Mouse (Mus musculus): Measurements from ENCODE around the gene Immp1l. TPM values are rescaled to one million over a fixed set of nuclear protein-coding genes. Genes with fewer than 3 reads are reported as not detected.

Immp1l gene
- polyA plus RNA-seq (2012; rRNA removed) (19.9 and 21.0 TPM in 2 replicates), polyA plus RNA-seq (2014; fragmentation: Nextera tagmentation; extraction: Ambion mirVana) (75.1 and 77.7 TPM in 2 replicates)

DNA sequence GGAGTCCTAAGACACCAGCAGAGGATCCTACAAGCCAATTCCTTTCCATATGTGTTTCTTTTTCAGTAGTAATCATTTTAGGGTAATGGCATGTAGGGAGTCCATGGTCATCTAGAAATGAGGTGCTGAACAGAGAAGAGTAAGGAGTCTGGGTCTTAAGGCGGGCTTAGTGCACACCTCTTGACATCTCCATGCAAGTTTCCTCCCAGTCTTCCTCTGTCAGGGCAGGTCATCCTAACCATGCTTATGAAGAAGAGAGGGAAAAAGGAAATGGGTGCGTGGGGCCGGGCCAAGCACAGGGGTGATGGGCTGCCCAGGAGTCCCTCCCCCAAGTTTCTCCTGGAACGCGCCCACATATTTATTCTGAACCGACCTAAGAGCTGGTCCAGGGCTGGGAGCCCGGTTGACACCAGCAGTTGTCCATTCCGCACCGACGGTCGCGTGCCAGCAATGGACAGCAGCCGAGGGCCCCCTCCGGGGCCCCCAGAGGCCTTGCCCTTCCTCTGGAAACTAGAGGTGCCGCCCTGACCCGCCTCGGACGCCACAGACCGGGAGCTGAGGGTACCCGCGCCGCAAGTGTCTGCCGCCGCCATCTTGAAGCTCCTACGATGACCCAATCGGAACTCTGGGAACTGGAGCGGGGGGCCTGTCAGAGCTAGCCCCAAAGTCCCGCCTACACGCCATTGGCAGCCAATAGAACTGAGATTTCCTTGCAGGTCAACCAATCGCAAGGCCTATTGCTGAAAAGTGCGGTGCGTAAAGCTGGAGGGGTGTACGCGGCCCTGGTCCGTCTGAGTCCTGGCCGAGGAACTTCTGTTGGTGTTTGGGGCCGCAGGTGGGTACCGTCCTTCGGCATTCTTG lies at the start of gene Immp1l, which contains the start of gene Elp4:
TSS of gene Immp1l (plus strand) at position 743 of the 861 bp plus-strand sequence.
TSS of gene Elp4 (minus strand) at position 669 of the 861 bp plus-strand sequence.
- H3K27ac ChIP-seq = peak within 1 kb of the TSS; percentile 50
- no peaks in the 10 kb centered on the region for H3K9me3 ChIP-seq (ENCODE audit: control insufficient read depth, low read length)
- no peaks in the 10 kb centered on the region for H3K27me3 ChIP-seq (ENCODE audit: control insufficient read depth, insufficient read depth, low read length)
- WGBS (ENCODE audit: insufficient replicate concordance) = under 1% methylated on average over 39 of the region's 39 CpGs
- DNase-seq (ENCODE audit: low read depth in 3 of 3, low spot score in 3 of 3) = peak; percentile 95 to 96 (median 96)
- H3K4me2 ChIP-seq (ENCODE audit: low read depth) = peak within 1 kb of the TSS; percentile 87
- no peaks in the 10 kb centered on the region for H3K36me3 ChIP-seq (replicated peaks; ENCODE audit: control insufficient read depth, insufficient read depth, low read depth)
- peaks cover 2 to 5% of the 10 kb centered on the region in 2 experiments; a peak in 3 of 4 replicates for H3K4me1 ChIP-seq (replicated peaks; ENCODE audit: control insufficient read depth in 2 of 2, insufficient read depth in 2 of 2, low read length in 1 of 2)
- TF ChIP-seq CTCF (IDR thresholded peaks at IDR 0.05; ENCODE audit: low read depth) (no peak), EP300 (IDR thresholded peaks at IDR 0.05; ENCODE audit: low read depth) (no peak)
- ATAC-seq (ENCODE audit: insufficient read depth) = peak; percentile 98
- peak within 1 kb of the TSS; percentile 95 to 100 for H3K4me3 ChIP-seq (ENCODE audit: insufficient read depth in 1 of 2, low read depth in 2 of 2, low read length in 2 of 2)
- H3K9ac ChIP-seq (replicated peaks) = peak within 1 kb of the TSS; percentile 87

- no peak overlapping the region for H3K4me2 ChIP-seq (ENCODE audit: low read depth)
- TF ChIP-seq EP300 (IDR thresholded peaks at IDR 0.05; ENCODE audit: low read depth) (no peak), CTCF (IDR thresholded peaks at IDR 0.05; ENCODE audit: low read depth) (no peak)
- no peak overlapping the region for H3K4me3 ChIP-seq (ENCODE audit: insufficient read depth in 1 of 2, low read depth in 2 of 2, low read length in 2 of 2)
- no peak for DNase-seq (ENCODE audit: low read depth in 3 of 3, low spot score in 3 of 3)
- no peaks in the 10 kb centered on the region for H3K9me3 ChIP-seq (ENCODE audit: control insufficient read depth, low read length)
- H3K36me3 ChIP-seq (replicated peaks; ENCODE audit: control insufficient read depth, insufficient read depth, low read depth) = no peaks in the 10 kb centered on the region
- no peaks in the 10 kb centered on the region for H3K27me3 ChIP-seq (ENCODE audit: control insufficient read depth, insufficient read depth, low read length)
- no peak for ATAC-seq (ENCODE audit: insufficient read depth)
- no peaks in the 10 kb centered on the region for H3K4me1 ChIP-seq (replicated peaks; ENCODE audit: control insufficient read depth in 2 of 2, insufficient read depth in 2 of 2, low read length in 1 of 2)
- H3K9ac ChIP-seq (replicated peaks) = no peak overlapping the region
- WGBS (ENCODE audit: insufficient replicate concordance) = 60% methylated on average over 2 of the region's 2 CpGs
- H3K27ac ChIP-seq = no peak overlapping the region
Observed at GRCm38 (mm10) chr2:105854740-105855139, 49.7 kb upstream of the Immp1l start.

DNA sequence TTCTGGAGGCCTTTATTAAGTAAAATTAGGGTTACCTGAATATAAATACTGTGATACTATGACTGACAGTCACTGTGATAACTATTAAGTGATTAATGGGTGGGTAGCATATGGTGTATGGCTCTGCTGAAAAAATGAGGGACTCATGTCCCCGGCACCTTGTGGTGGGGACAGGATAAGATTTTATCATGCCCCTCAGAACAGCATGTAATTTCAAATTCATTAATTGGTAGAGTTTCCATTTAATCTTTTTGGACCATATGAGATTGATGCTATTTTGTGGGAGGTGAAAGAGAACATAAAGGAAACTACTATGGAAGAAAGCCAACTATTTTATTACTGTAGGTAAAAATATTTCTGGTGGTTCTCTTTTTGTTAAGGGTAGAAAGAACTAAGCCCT lies 31.0 kb upstream of the Immp1l start:
- no peak overlapping the region for H3K9ac ChIP-seq (replicated peaks)
- no peak overlapping the region for H3K4me2 ChIP-seq (ENCODE audit: low read depth)
- TF ChIP-seq CTCF (IDR thresholded peaks at IDR 0.05; ENCODE audit: low read depth) (no peak), EP300 (IDR thresholded peaks at IDR 0.05; ENCODE audit: low read depth) (no peak)
- no peaks in the 10 kb centered on the region for H3K36me3 ChIP-seq (replicated peaks; ENCODE audit: control insufficient read depth, insufficient read depth, low read depth)
- WGBS (ENCODE audit: insufficient replicate concordance) = 42% methylated on average over 1 of the region's 1 CpGs
- H3K27ac ChIP-seq = no peak overlapping the region
- no peaks in the 10 kb centered on the region for H3K4me1 ChIP-seq (replicated peaks; ENCODE audit: control insufficient read depth in 2 of 2, insufficient read depth in 2 of 2, low read length in 1 of 2)
- ATAC-seq (ENCODE audit: insufficient read depth) (no peak), DNase-seq (ENCODE audit: low read depth in 3 of 3, low spot score in 3 of 3) (no peak)
- H3K9me3 ChIP-seq (ENCODE audit: control insufficient read depth, low read length) = no peaks in the 10 kb centered on the region
- H3K4me3 ChIP-seq (ENCODE audit: insufficient read depth in 1 of 2, low read depth in 2 of 2, low read length in 2 of 2) = no peak overlapping the region
- no peaks in the 10 kb centered on the region for H3K27me3 ChIP-seq (ENCODE audit: control insufficient read depth, insufficient read depth, low read length)

GRCm38 (mm10) chr2:105890816-105891215 lies 13.6 kb upstream of the Immp1l start:
- no peak overlapping the region for H3K27ac ChIP-seq
- H3K4me1 ChIP-seq (replicated peaks; ENCODE audit: control insufficient read depth in 2 of 2, insufficient read depth in 2 of 2, low read length in 1 of 2) = no peaks in the 10 kb centered on the region
- H3K4me3 ChIP-seq (ENCODE audit: insufficient read depth in 1 of 2, low read depth in 2 of 2, low read length in 2 of 2) = no peak overlapping the region
- no peaks in the 10 kb centered on the region for H3K9me3 ChIP-seq (ENCODE audit: control insufficient read depth, low read length)
- DNase-seq (ENCODE audit: low read depth in 3 of 3, low spot score in 3 of 3) (no peak), ATAC-seq (ENCODE audit: insufficient read depth) (no peak)
- no peaks in the 10 kb centered on the region for H3K27me3 ChIP-seq (ENCODE audit: control insufficient read depth, insufficient read depth, low read length)
- no peaks in the 10 kb centered on the region for H3K36me3 ChIP-seq (replicated peaks; ENCODE audit: control insufficient read depth, insufficient read depth, low read depth)
- H3K9ac ChIP-seq (replicated peaks) = no peak overlapping the region
- no peak overlapping the region for H3K4me2 ChIP-seq (ENCODE audit: low read depth)
- TF ChIP-seq CTCF (IDR thresholded peaks at IDR 0.05; ENCODE audit: low read depth) (no peak), EP300 (IDR thresholded peaks at IDR 0.05; ENCODE audit: low read depth) (no peak)

DNA sequence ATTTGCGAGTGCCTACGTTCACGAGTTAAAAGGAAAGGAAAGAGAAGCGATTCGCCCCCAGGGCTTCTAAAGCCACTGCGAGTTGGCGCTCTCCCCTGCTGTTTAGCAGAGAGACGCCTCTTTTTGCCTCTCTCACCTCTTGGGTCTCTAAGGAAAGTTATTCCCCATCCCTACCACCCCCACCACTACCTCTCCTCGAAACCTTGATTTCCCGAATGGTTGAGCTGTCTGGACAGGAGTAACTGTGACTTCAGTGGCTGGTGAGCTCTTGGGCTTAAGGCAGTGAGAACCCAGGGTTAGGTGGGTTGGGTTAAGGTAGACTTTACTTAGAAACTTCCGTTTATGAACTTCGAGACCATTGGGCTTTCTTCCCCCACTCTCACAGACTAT lies 314 bp downstream of the Immp1l start:
- Histone ChIP-seq H3K27me3 (ENCODE audit: control insufficient read depth, insufficient read depth, low read length) (no peaks in the 10 kb centered on the region), H3K9me3 (ENCODE audit: control insufficient read depth, low read length) (no peaks in the 10 kb centered on the region), H3K9ac (replicated peaks) (peak overlapping the region; percentile 87), H3K27ac (peak overlapping the region; percentile 42), H3K4me3 (ENCODE audit: insufficient read depth in 1 of 2, low read depth in 2 of 2, low read length in 2 of 2) (peak overlapping the region; percentile 95 to 100), H3K4me1 (replicated peaks; ENCODE audit: control insufficient read depth in 2 of 2, insufficient read depth in 2 of 2, low read length in 1 of 2) (peaks cover 2 to 5% of the 10 kb centered on the region in 2 experiments; a peak in 3 of 4 replicates), H3K36me3 (replicated peaks; ENCODE audit: control insufficient read depth, insufficient read depth, low read depth) (no peaks in the 10 kb centered on the region), H3K4me2 (ENCODE audit: low read depth) (peak overlapping the region; percentile 87)
- 1% methylated on average over 12 of the region's 12 CpGs for WGBS (ENCODE audit: insufficient replicate concordance)
- DNase-seq (ENCODE audit: low read depth in 3 of 3, low spot score in 3 of 3) = peak in 1 of 3 experiments; percentile 12
- TF ChIP-seq CTCF (IDR thresholded peaks at IDR 0.05; ENCODE audit: low read depth) (no peak), EP300 (IDR thresholded peaks at IDR 0.05; ENCODE audit: low read depth) (no peak)
- ATAC-seq (ENCODE audit: insufficient read depth) = peak; percentile 44

All from liver, embryonic 14.5 days (tissue).